ENCODE assay signal across 13 mouse cellular contexts in the genomic region with DNA sequence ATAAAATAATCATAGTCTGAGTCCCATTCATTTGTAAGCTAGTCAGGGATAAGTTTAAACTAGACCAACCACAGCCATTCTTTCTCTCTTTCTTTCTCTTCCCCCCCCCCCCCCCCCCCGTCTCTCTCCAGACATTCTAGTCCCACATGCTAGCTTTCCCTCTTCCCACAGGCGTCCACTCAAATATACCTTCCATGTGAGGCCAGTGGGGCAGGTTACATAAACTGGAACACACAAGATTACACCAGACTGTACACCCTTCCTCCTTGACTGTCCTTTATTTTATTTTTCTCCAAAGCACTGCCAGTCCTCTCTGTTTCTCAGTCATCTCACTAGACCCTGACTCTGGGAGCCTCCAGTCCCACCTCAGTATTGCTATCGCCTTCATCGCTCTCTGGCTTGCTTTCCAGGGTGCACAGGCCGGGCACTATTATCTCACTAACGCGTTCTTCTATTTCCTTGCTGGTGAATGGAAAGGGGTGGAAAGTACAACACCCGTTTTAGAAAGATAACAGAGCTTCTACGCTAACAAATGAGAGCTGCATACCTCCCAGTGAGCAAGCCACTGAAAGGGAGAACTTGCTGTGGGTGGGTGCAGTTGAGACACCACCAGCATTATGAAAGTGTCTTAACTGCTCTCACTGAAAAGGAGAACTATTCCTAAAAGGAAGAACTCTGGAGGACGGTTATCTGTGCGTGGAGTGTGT. TPM values are rescaled to one million over a fixed set of nuclear protein-coding genes. Genes with fewer than 3 reads are reported as not detected.
A peak's percentile ranks its signal among the peaks of the same experiment; 100 is the strongest.
DNase-seq lines count a peak whose midpoint lies in the region; ATAC-seq lines count a peak whose summit lies in the region.
"Had no signal": no experiment of that assay in that cellular context is flagged by ENCODE, and none has a peak within 500 bp of the region (broad histone marks: within the 10 kb centered on the region; RNA-seq: fewer than 3 reads in every experiment).

No protein-coding gene starts in this region.

- intact Hi-C loops in heart, postnatal 14 days (cut with DNase I), result no loop called here

- H3K27me3 ChIP-seq in heart, embryonic 16.5 days (ENCODE audit: control insufficient read depth, insufficient read depth, low read length), result no peaks in the 10 kb centered on the region
- H3K27me3 ChIP-seq: neural tube, embryonic 15.5 days had no signal

- no peak overlapping the region for H3K4me3 ChIP-seq in heart, embryonic 16.5 days (ENCODE audit: low read length)
- H3K4me3 ChIP-seq: limb, embryonic 10.5 days; neural tube, embryonic 15.5 days had no signal

- DNase-seq in heart, postnatal 14 days, result no peak
- DNase-seq in c-Kit-negative CD71-positive TER-119-positive erythroid progenitor cells, embryonic 14.5 days (ENCODE audit: low read depth, low spot score), result peak; percentile 62
- DNase-seq in liver, result peak; percentile 82
- DNase-seq in gastrocnemius, postnatal 25 days, result no peak
- DNase-seq in urinary bladder, postnatal 14 days (ENCODE audit: low spot score), result no peak
- DNase-seq: cerebellum, postnatal 25 days; kidney, adult 9 months; right cerebral cortex, postnatal 14 days had no signal

- no peak for ATAC-seq in heart, embryonic 16.5 days (replicated peaks; ENCODE audit: extremely low read depth, insufficient read depth, low FRiP score)
- peak; percentile 44 for ATAC-seq in neutrophil, adult 5-6 weeks (ENCODE audit: extremely low read depth, insufficient number of reproducible peaks, low FRiP score, poor library complexity, severe bottlenecking)
- ATAC-seq: lung, postnatal 0 days had no signal

- H3K9me3 ChIP-seq in heart, embryonic 16.5 days (replicated peaks; ENCODE audit: control insufficient read depth, low read length), result no peaks in the 10 kb centered on the region
- H3K9me3 ChIP-seq: limb, embryonic 10.5 days; neural tube, embryonic 15.5 days had no signal

- 28% methylated on average over 9 of the region's 11 CpGs for WGBS in heart, embryonic 16.5 days

- 0 out of 2 replicates have a peak overlapping the region, but pooled peaks have one; percentile 43 for H3K27ac ChIP-seq in heart, embryonic 16.5 days (ENCODE audit: low read length)
- H3K27ac ChIP-seq: limb, embryonic 10.5 days; neural tube, embryonic 15.5 days had no signal

- peak overlapping the region; percentile 42; the same call in 1 of the 2 replicates for H3K4me2 ChIP-seq in heart, embryonic 16.5 days (ENCODE audit: low read depth, low read length)
- H3K4me2 ChIP-seq: neural tube, embryonic 15.5 days had no signal

- peaks cover 15% of the 10 kb centered on the region for H3K4me1 ChIP-seq in heart, embryonic 16.5 days (ENCODE audit: control insufficient read depth, insufficient read depth, low read length)

- no peak overlapping the region for H3K9ac ChIP-seq in heart, embryonic 16.5 days (ENCODE audit: low read length)
- H3K9ac ChIP-seq: neural tube, embryonic 15.5 days had no signal

- no peaks in the 10 kb centered on the region for H3K36me3 ChIP-seq in heart, embryonic 16.5 days (ENCODE audit: control insufficient read depth, insufficient read depth)
- H3K36me3 ChIP-seq: limb, embryonic 10.5 days; neural tube, embryonic 15.5 days had no signal

RNA-seq across cellular contexts. Expression of a gene that starts 5.4 kb away (rescaled TPM):
- polyA plus RNA-seq in heart, embryonic 16.5 days (2015; fragmentation: Nextera tagmentation; extraction: Ambion mirVana), result 10.1 and 12.0 TPM in 2 replicates
- 10 to 100 TPM; 56.2 to 61.5 TPM for total RNA-seq in heart, postnatal 14 days (2021)
- 4.4 and 10.4 TPM in 2 replicates for total RNA-seq in neutrophil, adult 5-6 weeks (2017)
- 10 to 100 TPM; 49.7 to 52.4 TPM for total RNA-seq in gastrocnemius, postnatal 25 days (2021)

RNA-seq across cellular contexts. Expression of a gene that starts 6.4 kb away (rescaled TPM):
- 8.3 and 9.4 TPM in 2 replicates for polyA plus RNA-seq in heart, embryonic 16.5 days (2015; fragmentation: Nextera tagmentation; extraction: Ambion mirVana)
- total RNA-seq in heart, postnatal 14 days (2021), result 1 to 10 TPM; 2.9 to 3.0 TPM
- total RNA-seq in neutrophil, adult 5-6 weeks (2017), result 17.3 and 24.3 TPM in 2 replicates
- 1 to 10 TPM; 3.1 to 3.2 TPM for total RNA-seq in gastrocnemius, postnatal 25 days (2021)

Comparison
In these comparisons a context has a peak if more than half of its experiments do, and no peak if none do; other contexts are left out.
1. DNase-seq: peak in c-Kit-negative CD71-positive TER-119-positive erythroid progenitor cells, embryonic 14.5 days (single experiment) and liver (single experiment); none in heart, postnatal 14 days (0 of 2), gastrocnemius, postnatal 25 days (single experiment) and urinary bladder, postnatal 14 days (single experiment).